Mouse (Mus musculus): ENCODE measurements around the gene 2310011J03Rik. TPM values are rescaled to one million over a fixed set of nuclear protein-coding genes. Genes with fewer than 3 reads are reported as not detected.
A peak's percentile ranks its signal among the peaks of the same experiment; 100 is the strongest.

Gene 2310011J03Rik
- polyA plus RNA-seq, 1 experiment from 2014 or later: 32.4 TPM

GRCm38 (mm10) chr10:80313627-80314201 is 6.6 kb downstream of the 2310011J03Rik start:
- peaks cover 50% of the 10 kb centered on the region for H3K4me1 ChIP-seq (replicated peaks)
- H3K4me2 ChIP-seq: peak overlapping the region; percentile 28
- H3K4me3 ChIP-seq: no peak overlapping the region; the same call in 1 of the 2 replicates
- peaks cover 12% of the 10 kb centered on the region; the same call in 1 of the 2 replicates for H3K36me3 ChIP-seq
- ATAC-seq (replicated peaks; ENCODE audit: insufficient number of reproducible peaks, insufficient read depth, low FRiP score, low read depth): no peak
- H3K9ac ChIP-seq: no peak overlapping the region
- peaks cover 89% of the 10 kb centered on the region for H3K27me3 ChIP-seq
- H3K27ac ChIP-seq: no peak overlapping the region
- WGBS: 27% methylated on average over 20 of the region's 20 CpGs
- no peaks in the 10 kb centered on the region for H3K9me3 ChIP-seq (replicated peaks)

DNA sequence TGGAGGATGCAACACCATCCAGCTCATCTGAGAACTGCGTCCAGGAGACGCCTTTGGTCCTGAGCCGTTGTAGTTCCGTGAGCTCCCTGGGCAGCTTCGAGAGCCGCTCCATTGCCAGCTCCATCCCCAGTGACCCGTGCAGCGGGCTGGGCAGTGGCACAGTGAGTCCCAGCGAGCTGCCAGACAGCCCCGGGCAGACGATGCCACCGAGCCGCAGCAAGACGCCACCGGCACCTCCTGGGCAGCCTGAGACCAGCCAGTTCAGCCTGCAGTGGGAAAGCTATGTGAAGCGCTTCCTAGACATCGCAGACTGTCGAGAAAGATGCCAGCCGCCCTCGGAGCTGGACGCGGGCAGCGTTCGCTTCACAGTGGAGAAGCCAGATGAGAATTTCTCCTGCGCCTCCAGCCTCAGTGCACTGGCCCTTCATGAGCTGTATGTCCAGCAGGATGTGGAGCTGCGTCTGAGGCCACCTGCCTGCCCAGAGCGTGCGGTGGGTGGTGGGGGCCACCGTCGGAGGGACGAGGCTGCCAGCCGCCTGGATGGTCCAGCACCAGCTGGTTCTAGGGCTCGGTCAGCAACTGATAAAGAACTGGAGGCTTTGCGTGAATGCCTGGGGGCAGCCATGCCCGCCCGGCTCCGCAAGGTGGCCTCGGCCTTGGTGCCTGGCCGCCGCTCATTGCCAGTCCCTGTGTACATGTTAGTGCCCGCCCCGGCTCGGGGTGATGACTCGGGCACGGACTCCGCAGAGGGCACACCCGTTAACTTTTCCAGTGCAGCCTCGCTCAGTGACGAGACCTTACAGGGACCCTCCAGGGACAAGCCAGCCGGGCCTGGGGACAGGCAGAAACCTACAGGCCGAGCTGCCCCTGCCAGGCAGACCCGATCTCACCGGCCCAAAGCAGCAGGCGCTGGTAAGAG is 7.5 kb downstream of the 2310011J03Rik start:
- 58% methylated on average over 54 of the region's 54 CpGs for WGBS
- Histone ChIP-seq H3K4me2 (no peak overlapping the region), H3K27me3 (peaks cover 92% of the 10 kb centered on the region), H3K9ac (no peak overlapping the region), H3K9me3 (replicated peaks) (no peaks in the 10 kb centered on the region), H3K4me3 (no peak overlapping the region), H3K36me3 (peaks cover 3% of the 10 kb centered on the region; the same call in 1 of the 2 replicates), H3K27ac (no peak overlapping the region), H3K4me1 (replicated peaks) (peaks cover 50% of the 10 kb centered on the region)
- ATAC-seq (replicated peaks; ENCODE audit: insufficient number of reproducible peaks, insufficient read depth, low FRiP score, low read depth): no peak

GRCm38 (mm10) chr10:80311560-80311959 is 8.8 kb downstream of the 2310011J03Rik start:
- peaks cover 38% of the 10 kb centered on the region for H3K4me1 ChIP-seq (replicated peaks)
- no peak for ATAC-seq (replicated peaks; ENCODE audit: insufficient number of reproducible peaks, insufficient read depth, low FRiP score, low read depth)
- no peaks in the 10 kb centered on the region for H3K9me3 ChIP-seq (replicated peaks)
- H3K36me3 ChIP-seq: no peaks in the 10 kb centered on the region
- H3K27ac ChIP-seq: no peak overlapping the region
- H3K27me3 ChIP-seq: peaks cover 91% of the 10 kb centered on the region
- no peak overlapping the region for H3K4me2 ChIP-seq
- WGBS: 78% methylated on average over 16 of the region's 16 CpGs
- H3K4me3 ChIP-seq: no peak overlapping the region
- no peak overlapping the region for H3K9ac ChIP-seq

DNA sequence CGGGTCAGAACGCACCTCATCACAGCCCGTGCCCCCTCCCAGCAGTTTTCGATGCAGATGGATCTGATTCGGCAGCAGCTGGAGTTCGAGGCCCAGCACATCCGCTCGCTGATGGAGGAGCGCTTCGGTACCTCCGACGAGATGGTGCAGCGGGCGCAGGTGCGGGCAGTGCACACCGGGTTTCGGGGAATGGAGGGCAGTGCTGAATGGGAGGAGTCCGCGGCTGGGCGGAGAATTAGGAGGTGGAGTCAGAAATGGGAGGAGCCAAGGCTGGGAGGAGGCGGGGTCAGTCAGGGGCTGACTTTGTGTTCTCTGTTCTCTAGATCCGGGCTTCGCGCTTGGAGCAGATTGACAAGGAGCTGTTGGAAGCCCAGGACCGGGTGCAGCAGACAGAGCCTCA is 15.5 kb downstream of the 2310011J03Rik start:
- Histone ChIP-seq H3K9me3 (replicated peaks) (no peaks in the 10 kb centered on the region), H3K27ac (no peak overlapping the region), H3K4me3 (0 out of 2 replicates have a peak overlapping the region, but pooled peaks have one; percentile 11), H3K27me3 (peaks cover 89% of the 10 kb centered on the region), H3K36me3 (no peaks in the 10 kb centered on the region), H3K9ac (no peak overlapping the region), H3K4me2 (peak overlapping the region; percentile 26), H3K4me1 (replicated peaks) (peaks cover 9% of the 10 kb centered on the region)
- 16% methylated on average over 25 of the region's 25 CpGs for WGBS
- no peak for ATAC-seq (replicated peaks; ENCODE audit: insufficient number of reproducible peaks, insufficient read depth, low FRiP score, low read depth)

GRCm38 (mm10) chr10:80304458-80304857 is 15.9 kb downstream of the 2310011J03Rik start:
- no peaks in the 10 kb centered on the region for H3K36me3 ChIP-seq
- no peak overlapping the region for H3K27ac ChIP-seq
- H3K4me2 ChIP-seq: peak overlapping the region; percentile 26
- peaks cover 90% of the 10 kb centered on the region for H3K27me3 ChIP-seq
- no peaks in the 10 kb centered on the region for H3K9me3 ChIP-seq (replicated peaks)
- 25% methylated on average over 12 of the region's 12 CpGs for WGBS
- peaks cover 9% of the 10 kb centered on the region for H3K4me1 ChIP-seq (replicated peaks)
- ATAC-seq (replicated peaks; ENCODE audit: insufficient number of reproducible peaks, insufficient read depth, low FRiP score, low read depth): no peak
- H3K4me3 ChIP-seq: 0 out of 2 replicates have a peak overlapping the region, but pooled peaks have one; percentile 11
- H3K9ac ChIP-seq: no peak overlapping the region

- H3K4me2 ChIP-seq: peak overlapping the region; percentile 21
- H3K4me1 ChIP-seq (replicated peaks): peaks cover 10% of the 10 kb centered on the region
- peaks cover 97% of the 10 kb centered on the region for H3K27me3 ChIP-seq
- no peaks in the 10 kb centered on the region for H3K9me3 ChIP-seq (replicated peaks)
- ATAC-seq (replicated peaks; ENCODE audit: insufficient number of reproducible peaks, insufficient read depth, low FRiP score, low read depth): peak; percentile 53
- H3K27ac ChIP-seq: peak overlapping the region; percentile 42; the same call in 1 of the 2 replicates
- H3K9ac ChIP-seq: no peak overlapping the region; the same call in 1 of the 2 replicates
- WGBS: 11% methylated on average over 9 of the region's 9 CpGs
- no peaks in the 10 kb centered on the region for H3K36me3 ChIP-seq
- H3K4me3 ChIP-seq: no peak overlapping the region
Measured at GRCm38 (mm10) chr10:80302471-80302881, 17.9 kb downstream of the 2310011J03Rik start.

DNA sequence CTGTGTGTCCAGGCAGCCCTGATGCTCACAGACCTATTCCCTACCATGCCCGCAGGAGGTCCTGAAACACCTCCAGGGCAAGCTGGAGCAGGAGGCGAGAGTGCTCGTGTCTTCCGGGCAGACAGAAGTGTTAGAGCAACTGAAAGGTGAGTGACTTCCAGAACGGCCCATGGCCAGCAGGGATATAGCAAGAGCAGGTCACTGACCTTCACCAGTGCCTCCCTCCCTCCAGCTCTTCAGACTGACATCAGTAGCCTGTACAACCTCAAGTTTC is 18.3 kb downstream of the 2310011J03Rik start:
- Histone ChIP-seq H3K27ac (peak overlapping the region; percentile 42; the same call in 1 of the 2 replicates), H3K4me1 (replicated peaks) (peaks cover 14% of the 10 kb centered on the region), H3K9me3 (replicated peaks) (no peaks in the 10 kb centered on the region), H3K9ac (no peak overlapping the region), H3K27me3 (peaks cover 97% of the 10 kb centered on the region), H3K4me2 (peak overlapping the region; percentile 21), H3K36me3 (no peaks in the 10 kb centered on the region), H3K4me3 (no peak overlapping the region)
- no peak for ATAC-seq (replicated peaks; ENCODE audit: insufficient number of reproducible peaks, insufficient read depth, low FRiP score, low read depth)
- WGBS: 54% methylated on average over 5 of the region's 5 CpGs

GRCm38 (mm10) chr10:80301256-80302081 is 18.9 kb downstream of the 2310011J03Rik start:
- no peak overlapping the region for H3K4me2 ChIP-seq
- no peak overlapping the region for H3K9ac ChIP-seq
- H3K27ac ChIP-seq: peak overlapping the region; percentile 42; the same call in 1 of the 2 replicates
- peaks cover 97% of the 10 kb centered on the region for H3K27me3 ChIP-seq
- H3K36me3 ChIP-seq: no peaks in the 10 kb centered on the region
- H3K4me3 ChIP-seq: no peak overlapping the region
- ATAC-seq (replicated peaks; ENCODE audit: insufficient number of reproducible peaks, insufficient read depth, low FRiP score, low read depth): no peak
- 75% methylated on average over 10 of the region's 10 CpGs for WGBS
- H3K9me3 ChIP-seq (replicated peaks): no peaks in the 10 kb centered on the region
- H3K4me1 ChIP-seq (replicated peaks): peaks cover 19% of the 10 kb centered on the region

DNA sequence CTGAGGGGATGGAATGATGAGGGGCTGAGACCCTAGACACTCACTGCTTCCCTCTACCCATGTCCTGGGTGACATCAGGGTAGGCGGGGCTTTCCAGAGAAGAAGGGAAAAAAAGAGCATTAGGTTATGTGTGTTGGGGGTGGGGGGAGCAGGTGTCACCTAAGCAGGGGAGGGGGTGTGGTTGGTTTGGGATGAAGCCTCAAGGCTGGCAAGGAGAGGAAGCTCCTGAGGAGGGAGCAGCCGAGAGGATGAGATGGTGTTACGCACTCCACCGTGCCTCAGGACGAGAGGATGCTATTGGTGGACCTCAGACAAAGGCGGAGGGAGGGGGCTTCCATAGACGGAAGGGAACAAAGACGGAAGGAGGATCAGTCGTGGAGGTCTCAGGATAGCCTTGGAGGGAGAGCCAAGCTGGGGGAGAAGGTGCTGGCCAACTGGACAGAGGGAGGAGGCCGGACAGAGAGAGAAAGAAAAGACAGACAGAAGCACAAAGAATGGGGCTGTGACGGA is 19.6 kb downstream of the 2310011J03Rik start:
- 38% methylated on average over 11 of the region's 11 CpGs for WGBS

GRCm38 (mm10) chr10:80299824-80300223 is 20.5 kb downstream of the 2310011J03Rik start:
- Histone ChIP-seq H3K36me3 (no peaks in the 10 kb centered on the region), H3K9ac (no peak overlapping the region), H3K4me3 (no peak overlapping the region), H3K27ac (no peak overlapping the region), H3K27me3 (peaks cover 81% of the 10 kb centered on the region), H3K4me2 (no peak overlapping the region), H3K9me3 (replicated peaks) (no peaks in the 10 kb centered on the region), H3K4me1 (replicated peaks) (peaks cover 33% of the 10 kb centered on the region)
- 48% methylated on average over 10 of the region's 10 CpGs for WGBS
- no peak for ATAC-seq (replicated peaks; ENCODE audit: insufficient number of reproducible peaks, insufficient read depth, low FRiP score, low read depth)

More for the DNA sequence above, 19.6 kb downstream of the 2310011J03Rik start:
- no peaks in the 10 kb centered on the region for H3K9me3 ChIP-seq (replicated peaks)
- H3K27me3 ChIP-seq: peaks cover 90% of the 10 kb centered on the region
- no peak overlapping the region for H3K4me2 ChIP-seq
- ATAC-seq (replicated peaks; ENCODE audit: insufficient number of reproducible peaks, insufficient read depth, low FRiP score, low read depth): no peak
- H3K4me3 ChIP-seq: no peak overlapping the region
- H3K36me3 ChIP-seq: no peaks in the 10 kb centered on the region
- H3K27ac ChIP-seq: no peak overlapping the region
- H3K9ac ChIP-seq: no peak overlapping the region
- H3K4me1 ChIP-seq (replicated peaks): peaks cover 25% of the 10 kb centered on the region

GRCm38 (mm10) chr10:80299301-80299700 is 21.0 kb downstream of the 2310011J03Rik start:
- H3K4me2 ChIP-seq: no peak overlapping the region
- H3K4me1 ChIP-seq (replicated peaks): peaks cover 33% of the 10 kb centered on the region
- H3K27ac ChIP-seq: no peak overlapping the region
- peak overlapping the region; percentile 21 for H3K4me3 ChIP-seq
- H3K9me3 ChIP-seq (replicated peaks): no peaks in the 10 kb centered on the region
- 13% methylated on average over 15 of the region's 15 CpGs for WGBS
- H3K36me3 ChIP-seq: peaks cover 4% of the 10 kb centered on the region; the same call in 1 of the 2 replicates
- no peak for ATAC-seq (replicated peaks; ENCODE audit: insufficient number of reproducible peaks, insufficient read depth, low FRiP score, low read depth)
- peaks cover 76% of the 10 kb centered on the region for H3K27me3 ChIP-seq
- H3K9ac ChIP-seq: no peak overlapping the region
